Mouse (Mus musculus) kidney, postnatal 0 days (tissue): ENCODE results near the gene Phlpp1. TPM values are rescaled to one million over a fixed set of nuclear protein-coding genes. Genes with fewer than 3 reads are reported as not detected.

Experiments used
- ATAC-seq: fragments of 200-750 bp; cut with Nextera tagmentation; replicated peaks from 2 replicates; pipeline ENCODE4 v1.8.0; 2017; ENCODE audit warnings: low read depth, moderate number of reproducible peaks, moderate TSS enrichment, moderate library complexity; ENCODE audit not compliant: low FRiP score
- DNase-seq: peaks from one replicate; pipeline ENCODE4 v3.0.0-alpha.2; 2016; ENCODE audit warnings: low spot score
- H3K27ac ChIP-seq: fragments of 300-500 bp; sonication (generic); 2 replicates; pipeline ENCODE4 v1.5.1; 2014; ENCODE audit warnings: mild to moderate bottlenecking
- H3K27me3 ChIP-seq: fragments of 300-500 bp; sonication (generic); 2 replicates; pipeline ENCODE4 v1.6.1; 2014; ENCODE audit warnings: low read length, mixed read lengths; ENCODE audit not compliant: insufficient read depth
- H3K36me3 ChIP-seq: fragments of 300-500 bp; sonication (generic); 2 replicates; pipeline ENCODE4 v1.6.1; 2014; ENCODE audit warnings: low read length, mixed read lengths; ENCODE audit not compliant: insufficient read depth
- H3K4me1 ChIP-seq: fragments of 300-500 bp; sonication (generic); replicated peaks from 2 replicates; pipeline ENCODE4 v1.6.1; 2014; ENCODE audit warnings: antibody characterized with exemption, low read length, mixed read lengths; ENCODE audit not compliant: insufficient read depth
- H3K4me2 ChIP-seq: fragments of 300-500 bp; sonication (generic); 2 replicates; pipeline ENCODE4 v1.6.1; 2014; ENCODE audit warnings: mild to moderate bottlenecking, low read length, moderate library complexity, mixed read lengths
- H3K4me3 ChIP-seq: fragments of 300-500 bp; sonication (generic); replicated peaks from 2 replicates; pipeline ENCODE4 v1.5.1; 2014; ENCODE audit warnings: low read depth, low read length
- H3K9ac ChIP-seq: fragments of 300-500 bp; sonication (generic); 2 replicates; pipeline ENCODE4 v1.6.1; 2014; ENCODE audit warnings: low read depth, low read length
- H3K9me3 ChIP-seq: fragments of 300-500 bp; sonication (generic); replicated peaks from 2 replicates; pipeline ENCODE4 v1.6.1; 2016; ENCODE audit warnings: low read length, inconsistent platforms, mixed read lengths
- CTCF ChIP-seq: IDR thresholded peaks from 2 replicates; pipeline ENCODE4 v1.5.1; 2016; ENCODE audit warnings: antibody characterized with exemption, low read depth, mild to moderate bottlenecking, moderate library complexity
- WGBS: fragments of 180-500 bp; shearing (Covaris S2); extraction: QIAGEN DNeasy Blood & Tissue Kit; methylation state at CpG from one replicate; pipeline ENCODE4 v1.1.7; 2014; 5-methylcytosine and 5-hydroxymethylcytosine counted together
- polyA plus RNA-seq: library from polyadenylated mRNA; unstranded; fragments of >200 nt; fragmentation: Nextera tagmentation; extraction: Ambion mirVana; gene quantifications from 2 replicates; pipeline ENCODE4 v1.2.1, GENCODE M21; 2015

Gene Phlpp1
- polyA plus RNA-seq, 1 experiment from 2014 or later: 2.9 TPM

- no peak for ATAC-seq
- TF ChIP-seq CTCF: no peak
- no peaks in the 10 kb centered on the region for H3K27me3 ChIP-seq
- H3K27ac ChIP-seq: no peak overlapping the region
- peak; percentile 62 for DNase-seq
- no peaks in the 10 kb centered on the region for H3K36me3 ChIP-seq
- no peaks in the 10 kb centered on the region for H3K9me3 ChIP-seq
- no peaks in the 10 kb centered on the region for H3K4me1 ChIP-seq
- H3K9ac ChIP-seq: no peak overlapping the region
- no peak overlapping the region for H3K4me3 ChIP-seq
- no peak overlapping the region for H3K4me2 ChIP-seq
- 47% methylated on average over 11 of the region's 11 CpGs for WGBS
These were observed 229.5 kb downstream of the Phlpp1 start for GRCm38 (mm10) chr1:106400900-106401634.

- no peaks in the 10 kb centered on the region for H3K27me3 ChIP-seq
- ATAC-seq (no peak), DNase-seq (no peak)
- 85% methylated on average over 6 of the region's 6 CpGs for WGBS
- no peak for TF ChIP-seq CTCF
- H3K4me3 ChIP-seq: no peak overlapping the region
- no peaks in the 10 kb centered on the region for H3K36me3 ChIP-seq
- H3K4me1 ChIP-seq: no peaks in the 10 kb centered on the region
- no peak overlapping the region for H3K9ac ChIP-seq
- H3K27ac ChIP-seq: no peak overlapping the region
- H3K4me2 ChIP-seq: no peak overlapping the region
- H3K9me3 ChIP-seq: no peaks in the 10 kb centered on the region
These were observed 231.5 kb downstream of the Phlpp1 start for GRCm38 (mm10) chr1:106403011-106403501.

- no peak for TF ChIP-seq CTCF
- Histone ChIP-seq H3K27ac (no peak overlapping the region), H3K4me3 (no peak overlapping the region), H3K27me3 (no peaks in the 10 kb centered on the region), H3K36me3 (no peaks in the 10 kb centered on the region), H3K4me2 (no peak overlapping the region), H3K9ac (no peak overlapping the region), H3K9me3 (no peaks in the 10 kb centered on the region), H3K4me1 (no peaks in the 10 kb centered on the region)
- ATAC-seq (no peak), DNase-seq (no peak)
- WGBS: 29% methylated on average over 1 of the region's 1 CpGs
These were observed 235.3 kb downstream of the Phlpp1 start for GRCm38 (mm10) chr1:106406852-106407251.

GRCm38 (mm10) chr1:106407963-106408440 lies 236.4 kb downstream of the Phlpp1 start:
- no peaks in the 10 kb centered on the region for H3K27me3 ChIP-seq
- no peaks in the 10 kb centered on the region for H3K4me1 ChIP-seq
- H3K4me3 ChIP-seq: no peak overlapping the region
- no peak overlapping the region for H3K27ac ChIP-seq
- DNase-seq: no peak
- H3K36me3 ChIP-seq: no peaks in the 10 kb centered on the region
- no peaks in the 10 kb centered on the region for H3K9me3 ChIP-seq
- H3K9ac ChIP-seq: no peak overlapping the region
- 51% methylated on average over 7 of the region's 7 CpGs for WGBS
- no peak overlapping the region for H3K4me2 ChIP-seq
- no peak for TF ChIP-seq CTCF
- ATAC-seq: no peak

DNA sequence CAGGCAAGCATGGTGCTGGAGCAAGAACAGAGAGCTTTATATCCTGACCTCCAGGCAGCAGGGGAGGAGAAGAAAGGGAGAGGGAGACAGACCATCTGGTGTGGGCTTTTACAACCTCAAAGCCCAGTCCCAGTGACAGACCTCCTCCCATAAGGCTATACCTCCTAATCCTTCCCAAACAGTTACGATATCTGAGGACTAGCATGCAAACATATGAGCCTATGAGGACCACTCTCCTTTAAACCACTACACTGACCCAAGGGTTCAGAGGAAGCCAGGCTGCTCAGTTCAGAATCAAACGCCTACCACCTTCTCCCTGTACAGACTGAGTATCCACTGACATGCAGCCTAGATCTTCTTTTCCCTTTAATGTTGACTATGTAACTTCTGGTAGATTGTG lies 239.3 kb downstream of the Phlpp1 start:
- Histone ChIP-seq H3K27ac (no peak overlapping the region), H3K27me3 (no peaks in the 10 kb centered on the region), H3K9me3 (no peaks in the 10 kb centered on the region), H3K4me2 (no peak overlapping the region), H3K36me3 (no peaks in the 10 kb centered on the region), H3K4me3 (no peak overlapping the region), H3K9ac (no peak overlapping the region), H3K4me1 (no peaks in the 10 kb centered on the region)
- no peak for TF ChIP-seq CTCF
- no peak for DNase-seq
- 75% methylated on average over 2 of the region's 2 CpGs for whole genome bisulfite sequencing
- ATAC-seq: no peak

- Histone ChIP-seq H3K9me3 (no peaks in the 10 kb centered on the region), H3K4me2 (no peak overlapping the region), H3K4me3 (no peak overlapping the region), H3K27ac (no peak overlapping the region), H3K36me3 (no peaks in the 10 kb centered on the region), H3K27me3 (no peaks in the 10 kb centered on the region), H3K9ac (no peak overlapping the region), H3K4me1 (no peaks in the 10 kb centered on the region)
- WGBS: 35% methylated on average over 9 of the region's 9 CpGs
- peak; percentile 72 for DNase-seq
- peak; percentile 76 for TF ChIP-seq CTCF
- ATAC-seq: no peak
These were observed 253.8 kb downstream of the Phlpp1 start for GRCm38 (mm10) chr1:106425128-106425936.
